Mouse (Mus musculus) urinary bladder, postnatal 14 days (tissue): ENCODE results near the gene Arhgap8.
A peak's percentile ranks its signal among the peaks of the same experiment; 100 is the strongest.
"Not testable (repeated sequence)": the region's sequence is repeated elsewhere in the genome, so short reads cannot be mapped to it uniquely, and the experiment has no call there.

Experiments used
- DNase-seq: peaks from one replicate; pipeline ENCODE4 v3.0.0; 2021; ENCODE audit warnings: low spot score

Gene Arhgap8

GRCm38 (mm10) chr15:84736346-84736993, 16.6 kb downstream of the Arhgap8 start:
- DNase-seq: no peak

DNA sequence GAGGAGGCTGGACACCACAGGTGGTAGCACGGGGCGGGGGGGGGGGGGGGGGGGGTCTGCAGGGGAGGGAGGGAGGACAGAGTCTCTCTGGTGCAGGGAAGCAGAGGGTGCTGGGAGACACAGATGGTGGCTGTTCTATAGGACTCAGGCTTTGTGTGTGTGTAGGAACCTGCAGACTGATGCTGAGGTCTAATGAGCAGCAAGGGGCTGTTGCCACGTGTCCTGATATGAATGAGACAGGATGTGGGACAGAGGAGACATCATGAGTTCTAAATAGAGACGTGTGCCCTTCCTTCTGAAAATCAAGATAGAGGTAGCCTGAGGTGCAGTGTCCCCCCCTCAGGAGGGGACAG, 17.1 kb downstream of the Arhgap8 start:
- DNase-seq: no peak

DNA sequence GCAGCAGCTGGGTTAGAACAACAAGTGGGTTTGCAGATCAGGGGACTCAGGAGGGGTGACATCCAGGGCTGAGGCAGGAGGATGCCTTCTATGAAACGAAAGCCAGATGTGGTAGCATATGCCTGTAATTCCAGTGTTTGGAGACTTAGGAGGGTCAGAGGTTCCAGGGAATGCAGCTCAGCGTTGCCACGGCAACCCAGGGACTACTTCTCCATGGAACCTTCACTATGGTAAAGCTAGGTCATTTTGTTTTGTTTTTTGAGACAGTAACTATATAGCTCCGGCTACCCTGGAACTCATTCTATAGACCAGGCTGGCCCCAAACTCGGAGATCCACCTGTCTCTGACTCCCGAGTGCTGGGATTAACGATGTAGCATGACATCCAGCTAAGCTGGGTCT, 18.4 kb downstream of the Arhgap8 start:
- no peak for DNase-seq

- no peak for DNase-seq
These were observed 21.7 kb downstream of the Arhgap8 start for GRCm38 (mm10) chr15:84741573-84741972.

- no peak for DNase-seq
These were observed 23.5 kb downstream of the Arhgap8 start for GRCm38 (mm10) chr15:84743347-84743746.

GRCm38 (mm10) chr15:84744308-84744707, 24.5 kb downstream of the Arhgap8 start:
- no peak for DNase-seq

DNA sequence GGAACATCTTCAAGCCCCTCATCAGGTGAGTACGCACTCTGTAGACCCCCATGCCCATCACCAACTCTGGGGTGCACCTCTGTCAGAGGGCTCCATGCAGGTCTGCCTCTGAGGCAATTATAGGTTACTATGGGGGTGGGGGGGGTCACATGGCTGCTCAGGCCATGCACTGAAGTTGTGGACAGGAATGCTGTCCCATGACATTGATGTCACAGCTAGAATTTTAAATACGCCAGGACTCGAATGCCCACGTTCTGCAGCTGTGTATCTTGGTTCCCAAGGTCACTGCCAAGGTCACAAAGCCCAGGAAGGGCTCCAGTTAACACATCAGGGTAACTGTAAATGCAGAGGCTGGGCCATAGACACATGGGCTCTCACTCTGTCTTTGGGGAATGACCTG, 26.0 kb downstream of the Arhgap8 start:
- DNase-seq: no peak

DNA sequence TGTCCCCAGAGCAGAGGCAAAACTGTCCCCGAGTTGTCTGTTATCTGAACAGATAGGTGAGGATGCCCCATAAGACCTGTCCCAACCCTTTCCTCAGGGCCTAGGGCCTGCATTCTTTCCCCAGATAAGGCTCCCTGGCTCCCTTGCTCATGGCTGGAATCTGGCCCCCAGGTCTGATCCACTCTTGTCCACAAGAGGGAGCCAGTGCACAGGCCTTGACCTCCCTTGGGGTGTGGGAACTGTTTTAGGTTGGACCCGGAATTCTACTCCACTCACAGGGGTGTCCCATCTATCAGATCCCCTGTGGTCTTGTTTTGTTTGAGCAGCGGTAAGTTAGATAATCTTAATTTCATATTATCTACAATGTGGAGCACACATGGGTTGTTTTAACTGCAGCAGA, 35.1 kb downstream of the Arhgap8 start:
- DNase-seq: peak; percentile 69

DNA sequence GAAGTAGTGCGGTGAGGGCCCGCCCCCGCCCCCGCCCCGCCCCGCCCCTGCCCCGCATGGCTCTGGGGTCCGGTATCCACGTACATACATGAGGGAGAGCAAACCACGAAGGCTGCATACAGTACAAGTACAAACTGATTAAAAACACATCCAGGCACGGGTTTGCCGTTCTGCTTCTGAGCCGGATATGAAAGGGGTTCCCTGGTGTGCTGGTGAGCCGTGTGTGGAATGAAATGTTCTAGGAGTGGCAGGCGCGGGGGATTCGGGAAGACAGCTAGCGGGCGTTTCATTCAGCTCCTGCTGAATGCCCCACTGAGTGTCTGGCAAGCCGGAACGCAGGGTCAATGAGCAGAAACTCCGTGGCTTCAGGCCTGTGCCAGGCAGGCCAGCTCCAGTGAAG, 36.6 kb downstream of the Arhgap8 start:
- no peak for DNase-seq

- DNase-seq: no peak
These were observed 38.6 kb downstream of the Arhgap8 start for GRCm38 (mm10) chr15:84758493-84758892.

- DNase-seq: no peak
These were observed 43.0 kb downstream of the Arhgap8 start for GRCm38 (mm10) chr15:84762712-84763422.

DNA sequence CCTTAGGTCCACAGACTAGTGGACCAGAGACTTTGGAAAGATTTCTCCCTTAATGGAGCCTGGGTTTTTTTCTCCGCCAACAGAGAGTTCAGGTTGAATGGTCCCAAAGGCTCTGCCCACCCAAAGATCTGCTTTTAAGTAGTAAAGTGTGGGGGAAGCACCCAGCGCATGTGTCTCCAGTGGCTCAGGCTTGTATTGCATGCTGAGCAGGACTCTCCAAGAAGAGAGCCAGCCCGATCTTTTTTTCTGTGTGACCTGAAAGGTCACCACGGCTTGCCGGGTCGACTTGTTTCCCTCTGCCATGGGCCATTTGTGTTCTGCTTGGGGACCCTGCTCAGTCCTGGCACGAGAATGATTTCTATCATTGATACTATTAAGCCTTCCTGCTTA, 43.6 kb downstream of the Arhgap8 start:
- no peak for DNase-seq

DNA sequence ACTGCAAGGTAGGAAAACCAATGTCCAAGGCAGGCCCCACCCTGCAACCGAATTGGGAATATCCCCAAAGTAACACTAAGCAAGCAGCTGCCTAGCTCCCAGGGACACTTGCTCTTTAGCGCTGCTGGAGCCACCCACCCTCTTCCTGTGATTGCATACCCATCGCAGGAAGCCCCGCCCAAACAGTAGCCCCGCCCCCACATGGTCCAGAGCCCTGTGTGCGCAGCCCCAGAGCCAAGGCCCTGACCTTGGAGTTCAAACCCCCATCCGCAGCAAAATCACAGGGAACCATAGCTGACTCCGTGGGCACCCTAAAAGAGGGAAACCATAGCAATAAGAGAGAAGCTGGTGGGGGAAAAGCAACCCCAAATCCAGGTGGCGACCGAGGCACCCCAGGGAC, 46.8 kb downstream of the Arhgap8 start:
- no peak for DNase-seq

DNA sequence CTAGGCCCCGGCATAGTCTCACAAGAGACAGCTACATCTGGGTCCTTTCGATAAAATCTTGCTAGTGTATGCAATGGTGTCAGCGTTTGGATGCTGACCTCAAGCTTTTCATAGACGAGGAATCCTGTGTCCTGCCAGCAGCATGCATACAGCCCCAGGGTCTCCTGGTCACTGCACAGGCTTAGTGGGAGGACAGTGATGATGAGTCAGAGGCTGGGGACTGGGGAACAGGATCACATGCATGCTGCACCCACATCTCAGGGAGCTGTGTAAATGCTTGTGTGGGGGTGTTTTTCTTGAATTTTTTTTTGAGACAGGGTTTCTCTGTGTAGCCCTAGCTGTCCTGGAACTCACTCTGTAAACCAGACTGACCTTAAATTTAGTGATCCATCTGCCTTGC, 48.7 kb downstream of the Arhgap8 start:
- not testable (repeated sequence) for DNase-seq

- DNase-seq: no peak
These were observed 49.9 kb downstream of the Arhgap8 start for GRCm38 (mm10) chr15:84769641-84770341.

GRCm38 (mm10) chr15:84772191-84773111, 52.6 kb downstream of the Arhgap8 start:
- no peak for DNase-seq

- no peak for DNase-seq
These were observed 55.7 kb downstream of the Arhgap8 start for GRCm38 (mm10) chr15:84775421-84776174.

DNA sequence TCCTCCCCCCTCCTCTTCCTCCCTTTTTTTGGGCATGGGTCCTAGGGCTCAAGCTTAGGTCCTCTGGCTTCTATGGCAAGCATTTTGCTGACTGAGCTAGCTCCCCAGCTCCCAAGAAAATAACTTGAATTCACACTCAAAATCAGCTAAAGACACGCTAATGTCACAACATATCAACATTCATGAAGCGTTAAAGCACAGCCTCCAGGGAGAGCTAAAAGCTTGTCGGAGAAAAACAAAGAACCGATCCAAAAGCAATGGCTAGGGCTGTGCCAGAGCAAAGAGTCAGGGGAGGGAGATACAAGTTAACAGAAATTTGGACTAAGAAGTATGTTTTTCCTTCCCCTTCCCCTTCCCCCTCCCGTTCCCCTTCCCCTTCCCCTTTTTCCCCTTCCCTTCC, 58.7 kb downstream of the Arhgap8 start:
- no peak for DNase-seq

DNA sequence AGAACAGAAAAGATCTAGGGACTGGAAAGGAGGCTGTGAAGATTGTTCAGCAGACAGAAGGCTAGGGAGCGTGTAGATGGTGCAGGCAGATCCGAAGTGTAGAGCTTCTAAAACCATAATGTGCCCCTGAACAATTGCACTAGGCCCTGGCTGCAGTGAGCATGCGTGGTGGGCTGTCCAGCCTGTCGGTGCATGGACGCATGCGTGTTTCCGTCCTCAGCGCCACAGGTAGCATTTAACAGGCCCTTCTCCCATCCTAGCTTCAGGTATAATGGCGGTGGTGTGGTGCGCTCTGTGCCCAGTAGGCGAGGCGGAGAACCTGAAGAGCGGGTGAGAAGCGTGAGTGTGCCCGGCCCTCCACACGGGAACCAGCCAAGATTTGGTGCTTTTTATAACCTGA, 65.0 kb downstream of the Arhgap8 start:
- no peak for DNase-seq

DNA sequence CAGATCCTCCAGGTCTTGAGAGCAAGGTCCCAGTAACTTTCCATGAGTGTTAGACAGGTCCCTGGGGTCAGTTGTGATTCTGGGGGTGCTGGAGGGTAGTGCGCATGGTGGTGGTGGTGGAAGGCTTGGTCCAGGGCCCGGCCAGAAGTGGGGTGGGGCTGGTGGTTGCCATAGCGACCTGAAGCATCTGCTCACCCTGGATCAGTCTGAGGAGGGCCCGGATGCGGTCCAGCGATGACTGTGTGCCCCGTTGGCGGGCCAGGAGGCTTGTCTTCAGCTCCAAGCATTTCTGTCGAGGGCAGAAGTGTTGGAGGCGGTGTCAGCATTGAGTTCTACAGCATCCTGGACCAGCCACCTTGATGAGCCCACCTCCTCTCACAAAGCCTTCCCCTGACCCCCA, 67.3 kb downstream of the Arhgap8 start:
- DNase-seq: no peak

- DNase-seq: no peak
These were observed 73.8 kb downstream of the Arhgap8 start for GRCm38 (mm10) chr15:84793649-84794048.

DNA sequence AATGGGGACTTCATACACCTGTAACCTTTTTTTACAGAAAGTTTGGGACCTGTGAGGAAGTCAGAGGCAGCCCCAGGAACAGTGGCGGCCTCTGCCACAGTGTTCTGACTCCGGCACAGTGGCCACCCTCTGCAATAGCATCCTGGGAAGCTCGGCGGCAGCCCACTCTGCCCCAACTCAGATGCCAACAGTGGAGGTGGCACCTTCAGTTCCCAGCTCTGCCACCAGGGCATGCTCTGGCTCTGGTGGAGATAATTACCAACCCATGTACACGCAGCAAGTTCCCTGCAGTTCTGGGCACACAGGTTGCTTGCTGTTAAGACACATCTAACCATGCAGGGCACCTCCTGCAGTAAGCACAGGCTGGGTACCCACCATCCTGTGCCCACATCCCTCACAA, 80.3 kb downstream of the Arhgap8 start:
- DNase-seq: no peak
